Comparison of ENCODE assay signal across 8 mouse cellular contexts in genomic region chr3:100685763-100686370, GRCm38 (mm10). TPM values are rescaled to one million over a fixed set of nuclear protein-coding genes. Genes with fewer than 3 reads are reported as not detected.
A peak's percentile ranks its signal among the peaks of the same experiment; 100 is the strongest.
DNase-seq lines count a peak whose midpoint lies in the region; ATAC-seq lines count a peak whose summit lies in the region.

No protein-coding gene starts in this region.

- peak; percentile 93 for ATAC-seq in hindbrain, embryonic 13.5 days (ENCODE audit: low FRiP score)

- 0 out of 2 replicates have a peak, but pooled peaks cover 3% of the 10 kb centered on the region for H3K27me3 ChIP-seq in hindbrain, embryonic 13.5 days
- no peaks in the 10 kb centered on the region for H3K27me3 ChIP-seq in megakaryocyte, embryonic 14.5 days (replicated peaks)

- intact Hi-C loops in left cerebral cortex, postnatal 10 days (cut with DNase I), result no loop called here

- H3K36me3 ChIP-seq in hindbrain, embryonic 13.5 days, result no peaks in the 10 kb centered on the region
- H3K36me3 ChIP-seq in megakaryocyte, embryonic 14.5 days (replicated peaks; ENCODE audit: low read length), result no peaks in the 10 kb centered on the region

- H3K9me3 ChIP-seq in hindbrain, embryonic 13.5 days, result no peaks in the 10 kb centered on the region
- no peaks in the 10 kb centered on the region for H3K9me3 ChIP-seq in megakaryocyte, embryonic 14.5 days

- under 1% methylated on average over 76 of the region's 77 CpGs for WGBS in hindbrain, embryonic 13.5 days

- peak; percentile 65 for DNase-seq in R1 (ENCODE audit: low read depth, low spot score)
- DNase-seq in cerebellum, postnatal 10 days, result peak; percentile 90
- DNase-seq in frontal cortex, postnatal 25 days (ENCODE audit: low spot score in 2 of 2), result peak; percentile 52
- peak; percentile 49 to 88 for DNase-seq in left cerebral cortex, postnatal 10 days (ENCODE audit: extremely low spot score in 1 of 2, low spot score in 2 of 2)
- peak; percentile 47 to 67 for DNase-seq in right cerebral cortex, adult 2 months (ENCODE audit: low spot score in 2 of 2)
- DNase-seq in urinary bladder, postnatal 25 days (ENCODE audit: low spot score), result peak; percentile 69

- peaks cover 28% of the 10 kb centered on the region for H3K4me1 ChIP-seq in hindbrain, embryonic 13.5 days (replicated peaks)
- peaks cover 44% of the 10 kb centered on the region for H3K4me1 ChIP-seq in megakaryocyte, embryonic 14.5 days

- peak overlapping the region; percentile 70 for H3K4me3 ChIP-seq in hindbrain, embryonic 13.5 days
- H3K4me3 ChIP-seq in megakaryocyte, embryonic 14.5 days (replicated peaks), result peak overlapping the region; percentile 95

- H3K9ac ChIP-seq in hindbrain, embryonic 13.5 days, result peak overlapping the region; percentile 87

- H3K4me2 ChIP-seq in hindbrain, embryonic 13.5 days, result peak overlapping the region; percentile 81

- peak overlapping the region; percentile 99 for H3K27ac ChIP-seq in hindbrain, embryonic 13.5 days

RNA-seq across cellular contexts. Expression of gene Man1a2, which starts 0.6 kb away (rescaled TPM):
- 44.6 and 45.2 TPM in 2 replicates for polyA plus RNA-seq in hindbrain, embryonic 13.5 days (2015; fragmentation: Nextera tagmentation; extraction: Ambion mirVana)
- 100 to 1,000 TPM; 112 to 118 TPM for total RNA-seq in left cerebral cortex, postnatal 10 days (2021)
- polyA plus RNA-seq in megakaryocyte, embryonic 14.5 days (2012; ENCODE audit: insufficient read depth, low replicate concordance), result 20.6 and 43.4 TPM in 2 replicates

Comparison
In these comparisons a context has a peak if more than half of its experiments do, and no peak if none do; other contexts are left out.
1. Peak in every context shown above with its lines: DNase-seq, ATAC-seq, H3K4me3 ChIP-seq and H3K27ac ChIP-seq.